Mouse (Mus musculus): ENCODE measurements around the gene Soga1. TPM values are rescaled to one million over a fixed set of nuclear protein-coding genes. Genes with fewer than 3 reads are reported as not detected.

The Soga1 gene
- 0.47 TPM for total RNA-seq (2023)

DNA sequence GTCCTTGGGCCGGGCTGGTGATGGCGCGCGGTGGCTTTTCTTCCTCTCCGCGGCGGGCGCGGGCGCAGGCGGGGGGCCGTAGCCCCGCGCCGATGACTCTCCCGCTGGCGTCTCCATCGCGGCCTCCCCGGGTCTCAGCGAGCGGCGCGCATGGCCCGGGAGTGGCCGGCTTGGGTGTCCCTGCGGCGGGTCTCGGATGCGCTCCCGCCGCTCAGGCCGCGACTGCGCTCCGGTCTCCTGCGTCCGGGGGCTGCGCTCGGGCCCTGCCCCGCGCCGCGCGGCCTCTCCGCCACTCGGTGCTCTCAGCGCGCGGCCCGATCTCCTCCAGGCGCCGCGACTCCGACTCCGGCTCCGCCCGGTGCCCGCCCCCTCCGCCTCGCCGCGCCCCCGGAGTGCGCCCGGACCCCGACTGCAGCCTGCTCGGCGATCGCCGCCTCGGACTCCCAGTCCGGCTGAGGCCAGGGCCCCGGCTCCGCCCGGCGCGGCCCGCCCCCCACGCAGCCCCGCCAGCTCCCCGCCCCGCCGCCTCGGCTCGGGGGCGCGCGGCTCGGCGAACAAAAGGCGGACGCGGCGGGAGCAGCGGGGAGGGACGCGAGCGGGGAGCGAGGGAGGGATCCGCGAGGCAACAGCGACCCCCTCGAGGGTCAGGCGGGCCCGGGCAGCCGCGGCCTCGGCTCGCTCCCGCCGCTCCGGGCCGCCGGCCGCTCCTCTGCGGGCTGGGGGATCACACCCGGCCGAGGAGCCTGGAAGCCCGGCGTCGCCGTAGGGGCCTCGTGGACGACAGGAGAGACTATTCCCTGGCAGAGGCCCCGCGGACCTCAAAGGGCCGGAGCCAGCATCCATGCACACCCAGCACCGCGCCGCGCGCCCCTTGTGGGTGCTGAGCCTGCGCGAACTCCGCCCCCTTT, at the start of gene Soga1:
Soga1 (minus strand) TSS at position 462 of the 908 bp plus-strand sequence.

GRCm38 (mm10) chr2:157086796-157087195, 7.7 kb upstream of the Soga1 start, which contains the start of gene Tldc2:
Gene Tldc2 (plus strand): TSS chr2:157087055.

GRCm38 (mm10) chr2:157006511-157007233, 72.4 kb downstream of the Soga1 start, which contains the start of gene Dsn1:
Gene Dsn1 (minus strand): TSS chr2:157007154.

DNA sequence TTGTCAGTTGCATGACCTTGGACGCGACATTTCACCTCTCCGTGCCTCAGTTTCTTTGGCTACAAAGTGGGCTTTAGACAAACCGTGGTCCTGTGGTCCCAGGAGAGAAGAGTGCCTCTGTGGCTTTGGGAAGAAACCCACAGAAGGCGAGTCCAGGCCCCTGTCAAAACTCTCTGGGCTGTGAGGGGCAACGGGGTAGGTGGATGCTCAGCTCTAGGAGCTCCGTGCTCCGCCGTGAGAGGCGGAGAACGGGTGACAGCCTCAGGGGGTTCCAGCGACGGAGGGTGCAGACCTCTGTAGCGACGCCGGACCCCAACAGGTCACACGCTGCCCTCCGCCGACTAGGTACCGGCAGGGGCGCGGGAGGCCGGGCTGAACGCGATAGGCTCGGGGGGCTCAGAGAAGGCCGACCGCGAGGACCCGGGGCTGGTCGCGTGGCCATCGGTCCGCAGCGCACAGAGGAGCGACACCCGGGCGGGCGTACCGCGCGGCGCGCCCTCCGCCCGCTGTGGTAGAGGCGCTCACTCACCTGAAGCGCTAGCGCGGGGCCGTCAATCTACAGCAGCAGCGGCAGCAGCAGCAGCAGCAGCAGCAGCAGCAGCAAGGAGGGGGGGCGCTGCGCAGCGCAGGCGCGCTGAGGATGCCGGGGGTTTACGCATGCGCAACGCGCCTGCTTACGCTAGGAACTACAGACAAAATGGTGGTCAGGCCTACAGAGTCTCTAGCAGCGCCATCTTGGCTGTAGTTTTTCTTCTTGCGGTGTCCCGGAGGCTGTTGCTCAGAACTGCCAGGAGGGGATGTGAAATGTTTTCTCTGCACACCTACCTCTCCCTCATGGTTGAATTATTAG, 87.4 kb downstream of the Soga1 start, which contains the start of gene Ndrg3:
Ndrg3 (minus strand) TSS at position 587 of the 850 bp plus-strand sequence.

Other genes with a start within 250 kb of the Soga1 start
- 84.0 TPM for gene Tgif2, start 239.2 kb downstream of the Soga1 start, total RNA-seq (2023)
- 3.7 TPM for gene 4930518I15Rik, start 221.3 kb downstream of the Soga1 start, total RNA-seq (2023)
- gene Rab5if, start 216.1 kb downstream of the Soga1 start, total RNA-seq (2023): 47.5 TPM
- gene Sla2, start 192.1 kb downstream of the Soga1 start, total RNA-seq (2023): 21.7 TPM
- 75.4 TPM for gene Ndrg3, start 87.2 kb downstream of the Soga1 start, total RNA-seq (2023)
- gene Dsn1, start 72.1 kb downstream of the Soga1 start, total RNA-seq (2023): 10.9 TPM
- gene Tldc2, start 7.8 kb upstream of the Soga1 start, total RNA-seq (2023): not detected
- gene Samhd1, start 56.0 kb upstream of the Soga1 start, total RNA-seq (2023): 358 TPM
- gene Rbl1, start 125.3 kb upstream of the Soga1 start, total RNA-seq (2023): 27.4 TPM
- 109 TPM for gene Rpn2, start 199.8 kb upstream of the Soga1 start, total RNA-seq (2023)
- gene Mroh8, start 200.3 kb upstream of the Soga1 start, total RNA-seq (2023): not detected

Measured in CD4-positive naive resting alpha-beta T cell, adult 76 days (primary cell).